In the genomic region with DNA sequence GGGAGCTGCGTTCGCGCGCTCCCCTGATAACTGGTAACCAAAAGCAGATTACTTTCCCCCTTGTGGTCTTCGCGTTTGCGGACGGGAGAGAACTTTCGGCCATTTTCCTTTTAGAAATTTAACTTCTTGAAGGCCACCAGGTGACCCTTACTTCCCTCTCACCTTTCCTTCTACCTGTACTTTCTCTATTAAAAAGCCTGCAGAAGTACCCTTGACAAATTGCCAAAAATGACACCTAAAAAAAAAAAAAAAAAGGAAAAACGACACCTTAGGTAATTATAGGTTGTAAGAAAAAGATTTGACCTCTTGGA, we compare ENCODE assay signal across 17 mouse cellular contexts. TPM values are rescaled to one million over a fixed set of nuclear protein-coding genes. Genes with fewer than 3 reads are reported as not detected.
DNase-seq lines count a peak whose midpoint lies in the region; ATAC-seq lines count a peak whose summit lies in the region.
"Not testable (repeated sequence)": the region's sequence is repeated elsewhere in the genome, so short reads cannot be mapped to it uniquely, and the experiment has no call there.
"Had no signal": no experiment of that assay in that cellular context is flagged by ENCODE, and none has a peak within 500 bp of the region (broad histone marks: within the 10 kb centered on the region; RNA-seq: fewer than 3 reads in every experiment).

No protein-coding gene starts in this region.

- H3K4me1 ChIP-seq in embryonic facial prominence, embryonic 11.5 days (ENCODE audit: control insufficient read depth, insufficient read depth, low read length); heart, embryonic 16.5 days (ENCODE audit: control insufficient read depth, insufficient read depth, low read length); kidney, embryonic 14.5 days (ENCODE audit: control insufficient read depth, insufficient read depth, low read length); liver, embryonic 12.5 days; liver, embryonic 15.5 days (replicated peaks); lung, embryonic 15.5 days; neural tube, embryonic 11.5 days (ENCODE audit: control insufficient read depth, insufficient read depth, low read length): not testable (repeated sequence)

- H3K27ac ChIP-seq in embryonic facial prominence, embryonic 11.5 days (replicated peaks; ENCODE audit: low read depth, low read length); heart, embryonic 16.5 days (ENCODE audit: low read length); kidney, embryonic 14.5 days (ENCODE audit: low read depth, low read length); liver, embryonic 12.5 days; liver, embryonic 15.5 days (replicated peaks); lung, embryonic 15.5 days; neural tube, embryonic 11.5 days (ENCODE audit: low read depth, low read length): not testable (repeated sequence)

- H3K9me3 ChIP-seq in embryonic facial prominence, embryonic 11.5 days (replicated peaks; ENCODE audit: control insufficient read depth, low read length); heart, embryonic 16.5 days (replicated peaks; ENCODE audit: control insufficient read depth, low read length); kidney, embryonic 14.5 days (ENCODE audit: control insufficient read depth, low read length); liver, embryonic 12.5 days (replicated peaks); liver, embryonic 15.5 days (replicated peaks); lung, embryonic 15.5 days; neural tube, embryonic 11.5 days (ENCODE audit: control insufficient read depth, low read length): not testable (repeated sequence)

- not testable (repeated sequence) for H3K4me3 ChIP-seq in embryonic facial prominence, embryonic 11.5 days (ENCODE audit: low read depth, low read length); heart, embryonic 16.5 days (ENCODE audit: low read length); kidney, embryonic 14.5 days (ENCODE audit: low read length); liver, embryonic 12.5 days; liver, embryonic 15.5 days (replicated peaks); lung, embryonic 15.5 days; neural tube, embryonic 11.5 days (ENCODE audit: low read depth, low read length)

- not testable (repeated sequence) for H3K36me3 ChIP-seq in embryonic facial prominence, embryonic 11.5 days (replicated peaks; ENCODE audit: control insufficient read depth, insufficient read depth, low read depth, low read length); heart, embryonic 16.5 days (ENCODE audit: control insufficient read depth, insufficient read depth); kidney, embryonic 14.5 days (ENCODE audit: control insufficient read depth, insufficient read depth, low read length); liver, embryonic 12.5 days; liver, embryonic 15.5 days (replicated peaks); lung, embryonic 15.5 days; neural tube, embryonic 11.5 days (ENCODE audit: control insufficient read depth, insufficient read depth, low read length)

- not testable (repeated sequence) for H3K9ac ChIP-seq in embryonic facial prominence, embryonic 11.5 days (replicated peaks; ENCODE audit: low read length); heart, embryonic 16.5 days (ENCODE audit: low read length); kidney, embryonic 14.5 days (ENCODE audit: low read depth, low read length); liver, embryonic 12.5 days; liver, embryonic 15.5 days; lung, embryonic 15.5 days; neural tube, embryonic 11.5 days (ENCODE audit: low read length)

- H3K4me2 ChIP-seq in embryonic facial prominence, embryonic 11.5 days (ENCODE audit: low read depth, low read length); heart, embryonic 16.5 days (ENCODE audit: low read depth, low read length); kidney, embryonic 14.5 days (replicated peaks; ENCODE audit: low read depth, low read length); liver, embryonic 12.5 days; liver, embryonic 15.5 days; lung, embryonic 15.5 days; neural tube, embryonic 11.5 days (ENCODE audit: low read depth): not testable (repeated sequence)

- not testable (repeated sequence) for H3K27me3 ChIP-seq in embryonic facial prominence, embryonic 11.5 days (ENCODE audit: control insufficient read depth, insufficient read depth, low read length); heart, embryonic 16.5 days (ENCODE audit: control insufficient read depth, insufficient read depth, low read length); kidney, embryonic 14.5 days (ENCODE audit: control insufficient read depth, insufficient read depth, low read length); neural tube, embryonic 11.5 days (ENCODE audit: control insufficient read depth, insufficient read depth, low read length)
- H3K27me3 ChIP-seq in liver, embryonic 12.5 days (replicated peaks) = peaks cover 20% of the 10 kb centered on the region
- H3K27me3 ChIP-seq in liver, embryonic 15.5 days = peaks cover 22% of the 10 kb centered on the region
- H3K27me3 ChIP-seq in lung, embryonic 15.5 days = peaks cover 19% of the 10 kb centered on the region

- WGBS in embryonic facial prominence, embryonic 11.5 days = 0% methylated on average over 1 of the region's 10 CpGs
- 0% methylated on average over 1 of the region's 10 CpGs for WGBS in heart, embryonic 16.5 days
- 0% methylated on average over 1 of the region's 10 CpGs for WGBS in kidney, embryonic 14.5 days
- WGBS in liver, embryonic 12.5 days (ENCODE audit: insufficient replicate concordance) = no CpG with 5 or more reads among the region's 10 CpGs
- no CpG with 5 or more reads among the region's 10 CpGs for WGBS in liver, embryonic 15.5 days (ENCODE audit: insufficient replicate concordance)
- 0% methylated on average over 1 of the region's 10 CpGs for WGBS in lung, embryonic 15.5 days
- 0% methylated on average over 1 of the region's 10 CpGs for WGBS in neural tube, embryonic 11.5 days

- ATAC-seq in embryonic facial prominence, embryonic 11.5 days (replicated peaks; ENCODE audit: insufficient number of reproducible peaks, low FRiP score, low TSS enrichment, low read depth) = peak; percentile 39; the same call in 1 of the 2 replicates
- ATAC-seq in heart, embryonic 16.5 days (replicated peaks; ENCODE audit: extremely low read depth, insufficient read depth, low FRiP score) = peak; percentile 8
- ATAC-seq in kidney, embryonic 14.5 days (ENCODE audit: low FRiP score, low TSS enrichment) = 0 out of 2 replicates have a peak, but pooled peaks have one; percentile 39
- peak; percentile 49 for ATAC-seq in liver, embryonic 12.5 days
- peak; percentile 26 for ATAC-seq in liver, embryonic 15.5 days (ENCODE audit: insufficient read depth)
- peak; percentile 20; the same call in 1 of the 2 replicates for ATAC-seq in lung, embryonic 15.5 days (ENCODE audit: borderline replicate concordance, extremely low read depth, low FRiP score, low TSS enrichment)
- 0 out of 2 replicates have a peak, but pooled peaks have one; percentile 20 for ATAC-seq in neural tube, embryonic 11.5 days (ENCODE audit: insufficient read depth, low FRiP score, low TSS enrichment)

- not testable (repeated sequence) for DNase-seq in embryonic facial prominence, embryonic 11.5 days (ENCODE audit: low spot score); neural tube, embryonic 11.5 days (ENCODE audit: low spot score)

RNA-seq across cellular contexts. Expression of gene BC107364, which starts 1.6 kb away (rescaled TPM):
- polyA plus RNA-seq in embryonic facial prominence, embryonic 11.5 days (2014; fragmentation: Nextera tagmentation; extraction: Ambion mirVana) = not detected in 2 replicates
- polyA plus RNA-seq in heart, embryonic 16.5 days (2015; fragmentation: Nextera tagmentation; extraction: Ambion mirVana) = 1.3 and 1.5 TPM in 2 replicates
- polyA plus RNA-seq in kidney, embryonic 14.5 days (2014; fragmentation: Nextera tagmentation; extraction: Ambion mirVana) = 0.20 TPM in 1 of 2 replicates, not detected in the other
- polyA plus RNA-seq in liver, embryonic 12.5 days (2016; fragmentation: Nextera tagmentation; extraction: Ambion mirVana) = not detected in 2 replicates
- not detected in 2 replicates for polyA plus RNA-seq in liver, embryonic 15.5 days (2015; fragmentation: Nextera tagmentation; extraction: Ambion mirVana)
- 0.14 TPM in 1 of 2 replicates, not detected in the other for polyA plus RNA-seq in lung, embryonic 15.5 days (2015; fragmentation: Nextera tagmentation; extraction: Ambion mirVana)
- not detected in 2 replicates for polyA plus RNA-seq in neural tube, embryonic 11.5 days (2014; fragmentation: Nextera tagmentation; extraction: Ambion mirVana)
- polyA plus RNA-seq: brain, embryonic 14.5 days; C2C12; CD4-positive, CD25-positive, alpha-beta regulatory T cell, adult 4 months; erythroblast, embryonic 14.5 days; forebrain, embryonic 12.5 days; forebrain, embryonic 15.5 days; gonadal fat pad, adult 2 months; hindbrain, embryonic 10.5 days; hindbrain, embryonic 13.5 days; hindbrain, embryonic 16.5 days had no signal
